Mouse (Mus musculus): Measurements from ENCODE around the gene Nkain4. TPM values are rescaled to one million over a fixed set of nuclear protein-coding genes. Genes with fewer than 3 reads are reported as not detected.

The Nkain4 gene
- polyA plus RNA-seq, 1 experiment from 2014 or later = 110 TPM

GRCm38 (mm10) chr2:180902086-180902485 is 52.4 kb downstream of the Nkain4 start:
- no peaks in the 10 kb centered on the region for H3K4me1 ChIP-seq (ENCODE audit: insufficient read depth, low read depth, low read length)
- H3K4me2 ChIP-seq (replicated peaks; ENCODE audit: low read depth, low read length) = no peak overlapping the region
- TF ChIP-seq CTCF (IDR thresholded peaks at IDR 0.05) (peak; percentile 66), EP300 (IDR thresholded peaks at IDR 0.05) (no peak)
- H3K27ac ChIP-seq (ENCODE audit: low read length) = no peak overlapping the region
- no peak overlapping the region for H3K4me3 ChIP-seq (ENCODE audit: low read depth, low read length)
- no peak for ATAC-seq
- 46% methylated on average over 2 of the region's 2 CpGs for whole genome bisulfite sequencing
- H3K9me3 ChIP-seq (ENCODE audit: low read length) = no peaks in the 10 kb centered on the region
- no peaks in the 10 kb centered on the region; the same call in 1 of the 2 replicates for H3K36me3 ChIP-seq (ENCODE audit: insufficient read depth, low read length)
- H3K9ac ChIP-seq (replicated peaks; ENCODE audit: low read depth) = no peak overlapping the region
- no peaks in the 10 kb centered on the region for H3K27me3 ChIP-seq (replicated peaks; ENCODE audit: insufficient read depth, low read length)
- DNase-seq (ENCODE audit: low spot score) = peak; percentile 53

- Histone ChIP-seq H3K4me3 (ENCODE audit: low read depth, low read length) (no peak overlapping the region), H3K9me3 (ENCODE audit: low read length) (no peaks in the 10 kb centered on the region), H3K36me3 (ENCODE audit: insufficient read depth, low read length) (no peaks in the 10 kb centered on the region), H3K4me1 (ENCODE audit: insufficient read depth, low read depth, low read length) (peaks cover 10% of the 10 kb centered on the region; the same call in 1 of the 2 replicates), H3K9ac (replicated peaks; ENCODE audit: low read depth) (no peak overlapping the region), H3K27ac (ENCODE audit: low read length) (no peak overlapping the region), H3K27me3 (replicated peaks; ENCODE audit: insufficient read depth, low read length) (peaks cover 30% of the 10 kb centered on the region), H3K4me2 (replicated peaks; ENCODE audit: low read depth, low read length) (no peak overlapping the region)
- ATAC-seq (no peak), DNase-seq (ENCODE audit: low spot score) (no peak)
- WGBS = 72% methylated on average over 6 of the region's 6 CpGs
- no peak for TF ChIP-seq EP300 (IDR thresholded peaks at IDR 0.05)
- no peak for TF ChIP-seq CTCF (IDR thresholded peaks at IDR 0.05)
Observed at GRCm38 (mm10) chr2:180897857-180898256, 56.6 kb downstream of the Nkain4 start.

GRCm38 (mm10) chr2:180896819-180897625 is 57.5 kb downstream of the Nkain4 start:
- H3K27me3 ChIP-seq (replicated peaks; ENCODE audit: insufficient read depth, low read length) = peaks cover 38% of the 10 kb centered on the region
- H3K27ac ChIP-seq (ENCODE audit: low read length) = no peak overlapping the region
- no peak overlapping the region for H3K4me2 ChIP-seq (replicated peaks; ENCODE audit: low read depth, low read length)
- H3K9ac ChIP-seq (replicated peaks; ENCODE audit: low read depth) = no peak overlapping the region
- WGBS = 71% methylated on average over 15 of the region's 15 CpGs
- no peaks in the 10 kb centered on the region for H3K9me3 ChIP-seq (ENCODE audit: low read length)
- H3K4me1 ChIP-seq (ENCODE audit: insufficient read depth, low read depth, low read length) = peaks cover 10% of the 10 kb centered on the region; the same call in 1 of the 2 replicates
- no peak overlapping the region for H3K4me3 ChIP-seq (ENCODE audit: low read depth, low read length)
- H3K36me3 ChIP-seq (ENCODE audit: insufficient read depth, low read length) = no peaks in the 10 kb centered on the region
- ATAC-seq = no peak
- TF ChIP-seq CTCF (IDR thresholded peaks at IDR 0.05) (no peak), EP300 (IDR thresholded peaks at IDR 0.05) (no peak)
- no peak for DNase-seq (ENCODE audit: low spot score)

- DNase-seq (ENCODE audit: low spot score) = no peak
- H3K4me2 ChIP-seq (replicated peaks; ENCODE audit: low read depth, low read length) = no peak overlapping the region
- H3K9ac ChIP-seq (replicated peaks; ENCODE audit: low read depth) = no peak overlapping the region
- no peak overlapping the region for H3K4me3 ChIP-seq (ENCODE audit: low read depth, low read length)
- peaks cover 49% of the 10 kb centered on the region for H3K27me3 ChIP-seq (replicated peaks; ENCODE audit: insufficient read depth, low read length)
- TF ChIP-seq CTCF (IDR thresholded peaks at IDR 0.05) = no peak
- TF ChIP-seq EP300 (IDR thresholded peaks at IDR 0.05) = no peak
- H3K9me3 ChIP-seq (ENCODE audit: low read length) = no peaks in the 10 kb centered on the region
- 64% methylated on average over 11 of the region's 11 CpGs for WGBS
- no peak overlapping the region for H3K27ac ChIP-seq (ENCODE audit: low read length)
- H3K4me1 ChIP-seq (ENCODE audit: insufficient read depth, low read depth, low read length) = peaks cover 10% of the 10 kb centered on the region; the same call in 1 of the 2 replicates
- no peak for ATAC-seq
- H3K36me3 ChIP-seq (ENCODE audit: insufficient read depth, low read length) = no peaks in the 10 kb centered on the region
Observed at GRCm38 (mm10) chr2:180895837-180896525, 58.5 kb downstream of the Nkain4 start.

GRCm38 (mm10) chr2:180895321-180895720 is 59.2 kb downstream of the Nkain4 start:
- DNase-seq (ENCODE audit: low spot score) = no peak
- TF ChIP-seq CTCF (IDR thresholded peaks at IDR 0.05) = no peak
- no peak for TF ChIP-seq EP300 (IDR thresholded peaks at IDR 0.05)
- 75% methylated on average over 3 of the region's 3 CpGs for WGBS
- H3K4me2 ChIP-seq (replicated peaks; ENCODE audit: low read depth, low read length) = no peak overlapping the region
- no peak overlapping the region for H3K27ac ChIP-seq (ENCODE audit: low read length)
- H3K9me3 ChIP-seq (ENCODE audit: low read length) = no peaks in the 10 kb centered on the region
- no peak overlapping the region for H3K9ac ChIP-seq (replicated peaks; ENCODE audit: low read depth)
- ATAC-seq = no peak
- H3K36me3 ChIP-seq (ENCODE audit: insufficient read depth, low read length) = no peaks in the 10 kb centered on the region
- no peak overlapping the region for H3K4me3 ChIP-seq (ENCODE audit: low read depth, low read length)
- H3K27me3 ChIP-seq (replicated peaks; ENCODE audit: insufficient read depth, low read length) = peaks cover 55% of the 10 kb centered on the region
- H3K4me1 ChIP-seq (ENCODE audit: insufficient read depth, low read depth, low read length) = peaks cover 10% of the 10 kb centered on the region; the same call in 1 of the 2 replicates

- H3K9me3 ChIP-seq (ENCODE audit: low read length) = no peaks in the 10 kb centered on the region
- TF ChIP-seq EP300 (IDR thresholded peaks at IDR 0.05) (no peak), CTCF (IDR thresholded peaks at IDR 0.05) (peak; percentile 74)
- H3K27me3 ChIP-seq (replicated peaks; ENCODE audit: insufficient read depth, low read length) = peaks cover 61% of the 10 kb centered on the region
- no peak overlapping the region for H3K9ac ChIP-seq (replicated peaks; ENCODE audit: low read depth)
- no peak overlapping the region for H3K4me2 ChIP-seq (replicated peaks; ENCODE audit: low read depth, low read length)
- peaks cover 10% of the 10 kb centered on the region; the same call in 1 of the 2 replicates for H3K4me1 ChIP-seq (ENCODE audit: insufficient read depth, low read depth, low read length)
- H3K27ac ChIP-seq (ENCODE audit: low read length) = no peak overlapping the region
- DNase-seq (ENCODE audit: low spot score) (peak; percentile 48), ATAC-seq (peak; percentile 32; the same call in 1 of the 2 replicates)
- no peaks in the 10 kb centered on the region for H3K36me3 ChIP-seq (ENCODE audit: insufficient read depth, low read length)
- H3K4me3 ChIP-seq (ENCODE audit: low read depth, low read length) = no peak overlapping the region
- WGBS = 2% methylated on average over 13 of the region's 13 CpGs
Observed at GRCm38 (mm10) chr2:180894734-180895133, 59.8 kb downstream of the Nkain4 start.
